Comparison of ENCODE assay signal across 24 mouse cellular contexts in genomic region chr16:6103713-6104112, GRCm38 (mm10).
"Had no signal": no experiment of that assay in that cellular context is flagged by ENCODE, and none has a peak within 500 bp of the region (broad histone marks: within the 10 kb centered on the region; RNA-seq: fewer than 3 reads in every experiment).

No protein-coding gene starts in this region.

- H3K27me3 ChIP-seq: intestine, embryonic 15.5 days; limb, embryonic 12.5 days had no signal

- ATAC-seq: hindbrain, embryonic 16.5 days; inflammation-experienced regulatory T-cells, adult 6 months; intestine, embryonic 15.5 days; intestine, postnatal 0 days had no signal

- H3K4me1 ChIP-seq: hindbrain, embryonic 12.5 days; intestine, embryonic 15.5 days; limb, embryonic 10.5 days; limb, embryonic 12.5 days had no signal

- H3K36me3 ChIP-seq: hindbrain, embryonic 10.5 days; hindbrain, embryonic 12.5 days; intestine, embryonic 15.5 days; limb, embryonic 10.5 days; limb, embryonic 12.5 days had no signal

- DNase-seq: gastrocnemius, adult 2 months; gastrocnemius, postnatal 10 days; gastrocnemius, postnatal 25 days; heart, adult 2 months; heart, postnatal 10 days; heart, postnatal 4 days; kidney, adult 18-20 months; kidney, adult 8-10 months; kidney, postnatal 10 days; kidney, postnatal 25 days; kidney, postnatal 4 days; lung, adult 18-20 months had no signal

- H3K27ac ChIP-seq: gastrocnemius, adult 2 months; heart, adult 2 months; hindbrain, embryonic 10.5 days; hindbrain, embryonic 12.5 days; hindbrain, embryonic 14.5 days; intestine, embryonic 15.5 days; layer of hippocampus, adult 2 months; left cerebral cortex, adult 2 months; limb, embryonic 10.5 days; limb, embryonic 12.5 days had no signal

- H3K4me3 ChIP-seq: gastrocnemius, adult 2 months; heart, adult 2 months; hindbrain, embryonic 10.5 days; hindbrain, embryonic 12.5 days; intestine, embryonic 15.5 days; layer of hippocampus, adult 2 months; left cerebral cortex, adult 2 months; limb, embryonic 10.5 days; limb, embryonic 12.5 days had no signal

- H3K4me2 ChIP-seq: heart, embryonic 11.5 days; hindbrain, embryonic 12.5 days; hindbrain, embryonic 14.5 days; intestine, embryonic 15.5 days; limb, embryonic 12.5 days had no signal

- H3K9ac ChIP-seq: hindbrain, embryonic 12.5 days; hindbrain, embryonic 14.5 days; intestine, embryonic 15.5 days; limb, embryonic 12.5 days had no signal

- H3K9me3 ChIP-seq: hindbrain, embryonic 10.5 days; hindbrain, embryonic 12.5 days; intestine, embryonic 15.5 days; limb, embryonic 10.5 days; limb, embryonic 12.5 days had no signal
